Mouse (Mus musculus): ENCODE data around the gene Plcg1.

- TF ChIP-seq CTCF (IDR thresholded peaks at IDR 0.05; ENCODE audit: low read depth) (no peak), EP300 (IDR thresholded peaks at IDR 0.05; ENCODE audit: low read depth) (no peak)
Measured at GRCm38 (mm10) chr2:160734331-160734730, 3.2 kb downstream of the Plcg1 start.

Measured in liver, embryonic 14.5 days (tissue).